Mouse (Mus musculus): Measurements from ENCODE around the gene Pcgf1. TPM values are rescaled to one million over a fixed set of nuclear protein-coding genes. Genes with fewer than 3 reads are reported as not detected.

The Pcgf1 gene
- polyA plus RNA-seq, 1 experiment, result 13.0 TPM

- Histone ChIP-seq H3K27me3 (ENCODE audit: control insufficient read depth, insufficient read depth, insufficient read length) (no peaks in the 10 kb centered on the region), H3K79me2 (ENCODE audit: control insufficient read depth, insufficient read depth) (peaks cover 21% of the 10 kb centered on the region), H3K4me3 (no peak overlapping the region), H3K4me2 (ENCODE audit: low read depth) (no peak overlapping the region), H3K36me3 (ENCODE audit: control insufficient read depth, insufficient read depth) (no peaks in the 10 kb centered on the region), H3ac (ENCODE audit: control insufficient read depth, insufficient read length) (no peak overlapping the region)
- TF ChIP-seq TCF3 (IDR thresholded peaks at IDR 0.05; ENCODE audit: insufficient read length, low read depth) (no peak), MAX (IDR thresholded peaks at IDR 0.05; ENCODE audit: low read depth) (no peak), SRF (IDR thresholded peaks at IDR 0.05; ENCODE audit: control insufficient read depth, insufficient read length, low read depth) (no peak), MYOD1 (IDR thresholded peaks at IDR 0.05; ENCODE audit: control insufficient read depth in 1 of 3, insufficient read length in 2 of 3, low read depth in 2 of 3) (no peak), REST (IDR thresholded peaks at IDR 0.05; ENCODE audit: insufficient read depth, insufficient read length) (no peak), POLR2AphosphoS2 (IDR thresholded peaks at IDR 0.05; ENCODE audit: insufficient read length, low read depth) (no peak), CEBPB (IDR thresholded peaks at IDR 0.05; ENCODE audit: insufficient read depth, poor library complexity, severe bottlenecking) (no peak), USF1 (IDR thresholded peaks at IDR 0.05; ENCODE audit: low read depth) (no peak), TCF12 (IDR thresholded peaks at IDR 0.05; ENCODE audit: insufficient read depth, poor library complexity, severe bottlenecking) (no peak), E2F4 (IDR thresholded peaks at IDR 0.05; ENCODE audit: insufficient read depth) (no peak), POLR2A (IDR thresholded peaks at IDR 0.05; ENCODE audit: insufficient read length, low read depth) (no peak), MYOG (IDR thresholded peaks at IDR 0.05; ENCODE audit: control insufficient read depth in 1 of 3, insufficient read depth in 1 of 3, insufficient read length in 2 of 3, low read depth in 2 of 3) (no peak)
Observed at GRCm38 (mm10) chr6:83117165-83117438, 39.4 kb downstream of the Pcgf1 start.

DNA sequence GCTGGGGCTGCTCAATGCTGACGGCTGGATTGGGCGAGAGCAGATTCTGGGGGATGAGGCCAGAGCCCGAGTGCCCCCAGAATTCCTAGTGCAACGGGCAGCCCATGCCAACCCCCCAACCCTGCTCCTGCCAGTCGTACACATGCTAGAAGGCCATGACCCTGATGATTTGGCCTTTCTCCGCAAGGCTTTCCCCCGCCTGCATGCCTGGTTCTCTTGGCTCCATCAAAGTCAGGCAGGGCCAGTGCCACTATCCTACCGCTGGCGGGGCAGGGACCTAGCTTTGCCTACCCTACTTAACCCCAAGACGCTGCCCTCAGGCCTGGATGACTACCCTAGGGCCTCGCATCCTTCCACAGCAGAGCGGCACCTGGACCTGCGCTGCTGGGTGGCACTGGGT lies 39.9 kb downstream of the Pcgf1 start:
- Histone ChIP-seq H3ac (ENCODE audit: control insufficient read depth, insufficient read length) (no peak overlapping the region), H3K4me2 (ENCODE audit: low read depth) (no peak overlapping the region), H3K4me3 (no peak overlapping the region), H3K27me3 (ENCODE audit: control insufficient read depth, insufficient read depth, insufficient read length) (no peaks in the 10 kb centered on the region), H3K79me2 (ENCODE audit: control insufficient read depth, insufficient read depth) (peaks cover 24% of the 10 kb centered on the region), H3K36me3 (ENCODE audit: control insufficient read depth, insufficient read depth) (no peaks in the 10 kb centered on the region)
- TF ChIP-seq POLR2A (IDR thresholded peaks at IDR 0.05; ENCODE audit: insufficient read length, low read depth) (no peak), TCF3 (IDR thresholded peaks at IDR 0.05; ENCODE audit: insufficient read length, low read depth) (no peak), REST (IDR thresholded peaks at IDR 0.05; ENCODE audit: insufficient read depth, insufficient read length) (no peak), POLR2AphosphoS2 (IDR thresholded peaks at IDR 0.05; ENCODE audit: insufficient read length, low read depth) (peak; percentile 62), SRF (IDR thresholded peaks at IDR 0.05; ENCODE audit: control insufficient read depth, insufficient read length, low read depth) (no peak), MAX (IDR thresholded peaks at IDR 0.05; ENCODE audit: low read depth) (no peak), MYOG (IDR thresholded peaks at IDR 0.05; ENCODE audit: control insufficient read depth in 1 of 3, insufficient read depth in 1 of 3, insufficient read length in 2 of 3, low read depth in 2 of 3) (no peak), MYOD1 (IDR thresholded peaks at IDR 0.05; ENCODE audit: control insufficient read depth in 1 of 3, insufficient read length in 2 of 3, low read depth in 2 of 3) (no peak)

DNA sequence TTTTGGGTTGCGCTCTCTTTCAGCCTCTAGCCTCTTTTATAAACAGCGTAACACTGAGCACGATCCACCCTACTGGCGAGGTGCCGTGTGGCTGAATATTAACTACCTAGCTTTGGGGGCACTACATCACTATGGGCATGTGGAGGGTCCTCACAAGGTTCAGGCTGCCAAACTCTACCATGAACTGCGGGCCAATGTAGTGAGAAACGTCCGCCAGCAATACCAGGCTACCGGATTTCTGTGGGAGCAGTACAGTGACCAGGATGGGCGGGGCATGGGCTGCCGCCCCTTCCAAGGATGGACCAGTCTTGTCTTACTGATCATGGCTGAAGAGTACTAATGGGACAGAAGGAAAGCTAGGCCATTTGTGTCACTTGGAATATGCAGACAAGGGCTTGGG lies 40.7 kb downstream of the Pcgf1 start:
- Histone ChIP-seq H3K4me3 (no peak overlapping the region), H3K27me3 (ENCODE audit: control insufficient read depth, insufficient read depth, insufficient read length) (no peaks in the 10 kb centered on the region), H3K36me3 (ENCODE audit: control insufficient read depth, insufficient read depth) (no peaks in the 10 kb centered on the region), H3ac (ENCODE audit: control insufficient read depth, insufficient read length) (no peak overlapping the region), H3K79me2 (ENCODE audit: control insufficient read depth, insufficient read depth) (peaks cover 27% of the 10 kb centered on the region), H3K4me2 (ENCODE audit: low read depth) (no peak overlapping the region)
- TF ChIP-seq POLR2A (IDR thresholded peaks at IDR 0.05; ENCODE audit: insufficient read length, low read depth) (peak; percentile 19), MYOD1 (IDR thresholded peaks at IDR 0.05; ENCODE audit: control insufficient read depth in 1 of 3, insufficient read length in 2 of 3, low read depth in 2 of 3) (no peak), POLR2AphosphoS2 (IDR thresholded peaks at IDR 0.05; ENCODE audit: insufficient read length, low read depth) (peak; percentile 54), CEBPB (IDR thresholded peaks at IDR 0.05; ENCODE audit: insufficient read depth, poor library complexity, severe bottlenecking) (no peak), E2F4 (IDR thresholded peaks at IDR 0.05; ENCODE audit: insufficient read depth) (no peak), USF1 (IDR thresholded peaks at IDR 0.05; ENCODE audit: low read depth) (no peak)

DNA sequence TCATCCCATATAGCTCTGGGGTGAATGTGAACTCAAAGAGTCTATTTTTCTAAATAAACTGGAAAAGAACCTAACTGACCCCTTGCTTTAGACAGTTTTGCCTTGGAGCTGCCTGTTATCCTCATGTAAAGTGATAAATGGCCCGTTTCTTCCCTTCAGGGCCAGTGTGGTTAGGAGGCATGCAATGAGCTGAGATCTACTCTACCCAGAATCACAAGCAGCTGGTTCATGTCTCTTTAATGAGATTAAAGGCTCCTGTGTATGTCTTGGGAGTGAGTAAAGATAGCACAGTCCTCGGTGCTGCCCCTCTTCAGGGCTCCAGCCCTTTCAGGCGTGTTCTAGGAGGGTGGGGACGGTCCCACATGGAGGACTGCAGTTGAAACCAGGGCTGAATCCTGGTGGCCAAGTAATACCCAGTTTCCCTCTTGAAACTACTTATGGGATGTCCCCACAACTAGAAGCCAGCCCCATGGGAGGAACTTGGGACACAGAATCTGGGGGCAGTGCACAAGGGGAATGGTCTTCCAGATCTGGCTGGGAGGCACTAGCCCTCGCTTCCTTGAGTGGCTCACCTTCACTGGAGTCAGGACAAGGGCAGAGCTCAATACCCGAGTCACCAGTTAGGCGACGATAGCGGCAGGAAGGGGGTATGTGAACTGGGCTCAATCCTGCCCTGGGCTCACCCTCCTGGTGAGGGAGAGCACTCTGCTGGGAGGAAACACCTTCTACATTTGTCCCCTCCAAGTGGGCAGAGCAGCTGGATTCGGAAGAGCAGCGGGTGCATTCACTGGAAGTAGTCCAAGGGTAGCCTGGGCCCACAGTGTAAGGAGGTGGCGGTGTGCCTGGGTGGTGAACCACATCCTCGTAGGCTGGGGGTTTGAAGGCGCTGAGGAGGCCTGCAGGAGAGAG lies 41.4 kb downstream of the Pcgf1 start:
- Histone ChIP-seq H3ac (ENCODE audit: control insufficient read depth, insufficient read length) (no peak overlapping the region), H3K4me2 (ENCODE audit: low read depth) (peak overlapping the region; percentile 100), H3K27me3 (ENCODE audit: control insufficient read depth, insufficient read depth, insufficient read length) (no peaks in the 10 kb centered on the region), H3K79me2 (ENCODE audit: control insufficient read depth, insufficient read depth) (peaks cover 30% of the 10 kb centered on the region), H3K4me3 (no peak overlapping the region), H3K36me3 (ENCODE audit: control insufficient read depth, insufficient read depth) (no peaks in the 10 kb centered on the region)
- TF ChIP-seq MYOD1 (IDR thresholded peaks at IDR 0.05; ENCODE audit: control insufficient read depth in 1 of 3, insufficient read length in 2 of 3, low read depth in 2 of 3), result no peak
- no peak for TF ChIP-seq USF1 (IDR thresholded peaks at IDR 0.05; ENCODE audit: low read depth)
- TF ChIP-seq MAX (IDR thresholded peaks at IDR 0.05; ENCODE audit: low read depth), result no peak
- TF ChIP-seq CEBPB (IDR thresholded peaks at IDR 0.05; ENCODE audit: insufficient read depth, poor library complexity, severe bottlenecking), result no peak
- TF ChIP-seq TCF3 (IDR thresholded peaks at IDR 0.05; ENCODE audit: insufficient read length, low read depth), result no peak
- peak; percentile 1 for TF ChIP-seq POLR2A (IDR thresholded peaks at IDR 0.05; ENCODE audit: insufficient read length, low read depth)
- TF ChIP-seq MYOG (IDR thresholded peaks at IDR 0.05; ENCODE audit: control insufficient read depth in 1 of 3, insufficient read depth in 1 of 3, insufficient read length in 2 of 3, low read depth in 2 of 3), result no peak
- TF ChIP-seq E2F4 (IDR thresholded peaks at IDR 0.05; ENCODE audit: insufficient read depth), result no peak
- no peak for TF ChIP-seq SRF (IDR thresholded peaks at IDR 0.05; ENCODE audit: control insufficient read depth, insufficient read length, low read depth)

DNA sequence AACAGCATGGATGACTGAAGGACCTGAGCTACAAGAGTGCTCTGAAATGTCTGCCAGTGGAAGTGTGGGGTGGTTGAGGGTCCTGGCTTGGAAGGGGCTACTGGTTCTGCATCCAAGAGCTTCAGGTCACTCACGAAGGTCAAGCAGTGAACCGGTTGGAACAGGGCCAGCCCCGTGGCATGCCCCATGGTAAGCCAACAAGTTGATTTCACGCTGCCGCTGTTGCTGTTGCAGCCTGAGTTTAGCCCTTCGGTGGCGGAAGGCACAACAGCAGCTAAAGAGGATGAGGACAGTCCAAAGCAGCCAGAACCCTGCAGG lies 42.0 kb downstream of the Pcgf1 start:
- Histone ChIP-seq H3K4me3 (peak overlapping the region; percentile 59), H3ac (ENCODE audit: control insufficient read depth, insufficient read length) (no peak overlapping the region), H3K36me3 (ENCODE audit: control insufficient read depth, insufficient read depth) (no peaks in the 10 kb centered on the region), H3K4me2 (ENCODE audit: low read depth) (peak overlapping the region; percentile 100), H3K79me2 (ENCODE audit: control insufficient read depth, insufficient read depth) (peaks cover 30% of the 10 kb centered on the region), H3K27me3 (ENCODE audit: control insufficient read depth, insufficient read depth, insufficient read length) (no peaks in the 10 kb centered on the region)
- TF ChIP-seq MYOD1 (IDR thresholded peaks at IDR 0.05; ENCODE audit: control insufficient read depth in 1 of 3, insufficient read length in 2 of 3, low read depth in 2 of 3) (no peak), POLR2A (IDR thresholded peaks at IDR 0.05; ENCODE audit: insufficient read length, low read depth) (peak; percentile 9), MYOG (IDR thresholded peaks at IDR 0.05; ENCODE audit: control insufficient read depth in 1 of 3, insufficient read depth in 1 of 3, insufficient read length in 2 of 3, low read depth in 2 of 3) (no peak), POLR2AphosphoS2 (IDR thresholded peaks at IDR 0.05; ENCODE audit: insufficient read length, low read depth) (peak; percentile 21), CEBPB (IDR thresholded peaks at IDR 0.05; ENCODE audit: insufficient read depth, poor library complexity, severe bottlenecking) (no peak), MAX (IDR thresholded peaks at IDR 0.05; ENCODE audit: low read depth) (no peak), TCF12 (IDR thresholded peaks at IDR 0.05; ENCODE audit: insufficient read depth, poor library complexity, severe bottlenecking) (no peak), TCF3 (IDR thresholded peaks at IDR 0.05; ENCODE audit: insufficient read length, low read depth) (no peak), USF1 (IDR thresholded peaks at IDR 0.05; ENCODE audit: low read depth) (no peak), SRF (IDR thresholded peaks at IDR 0.05; ENCODE audit: control insufficient read depth, insufficient read length, low read depth) (no peak), REST (IDR thresholded peaks at IDR 0.05; ENCODE audit: insufficient read depth, insufficient read length) (no peak), E2F4 (IDR thresholded peaks at IDR 0.05; ENCODE audit: insufficient read depth) (no peak)
